Mouse (Mus musculus): ENCODE results near the gene H2al1d. TPM values are rescaled to one million over a fixed set of nuclear protein-coding genes. Genes with fewer than 3 reads are reported as not detected.

Gene H2al1d
- polyA plus RNA-seq, 1 experiment from 2014 or later = not detected

Other genes with a start within 250 kb of the H2al1d start
- gene H2al1a, start 9.6 kb upstream of the H2al1d start, polyA plus RNA-seq (2015; fragmentation: Nextera tagmentation; extraction: Ambion mirVana) = not detected in 2 replicates
- not detected in 2 replicates for gene H2al1b, start 6.4 kb upstream of the H2al1d start, polyA plus RNA-seq (2015; fragmentation: Nextera tagmentation; extraction: Ambion mirVana)
- gene H2al1c, start 3.2 kb upstream of the H2al1d start, polyA plus RNA-seq (2015; fragmentation: Nextera tagmentation; extraction: Ambion mirVana) = not detected in 2 replicates
- gene H2al1e, start 3.1 kb downstream of the H2al1d start, polyA plus RNA-seq (2015; fragmentation: Nextera tagmentation; extraction: Ambion mirVana) = not detected in 2 replicates
- gene H2al1f, start 6.3 kb downstream of the H2al1d start, polyA plus RNA-seq (2015; fragmentation: Nextera tagmentation; extraction: Ambion mirVana) = not detected in 2 replicates
- gene H2al1g, start 9.4 kb downstream of the H2al1d start, polyA plus RNA-seq (2015; fragmentation: Nextera tagmentation; extraction: Ambion mirVana) = not detected in 2 replicates
- not detected in 2 replicates for gene H2al1h, start 12.7 kb downstream of the H2al1d start, polyA plus RNA-seq (2015; fragmentation: Nextera tagmentation; extraction: Ambion mirVana)
- not detected in 2 replicates for gene H2al1i, start 15.8 kb downstream of the H2al1d start, polyA plus RNA-seq (2015; fragmentation: Nextera tagmentation; extraction: Ambion mirVana)
- not detected in 2 replicates for gene H2al1j, start 19.0 kb downstream of the H2al1d start, polyA plus RNA-seq (2015; fragmentation: Nextera tagmentation; extraction: Ambion mirVana)

Measured in thymus, postnatal 0 days (tissue).